Mouse (Mus musculus): Measurements from ENCODE around the gene Stk17b. TPM values are rescaled to one million over a fixed set of nuclear protein-coding genes. Genes with fewer than 3 reads are reported as not detected.
A peak's percentile ranks its signal among the peaks of the same experiment; 100 is the strongest.
"Not testable (repeated sequence)": the region's sequence is repeated elsewhere in the genome, so short reads cannot be mapped to it uniquely, and the experiment has no call there.

Stk17b gene
- total and polyA plus RNA-seq, 3 experiments = 6.4 to 8.0 TPM; not detected in 1

DNA sequence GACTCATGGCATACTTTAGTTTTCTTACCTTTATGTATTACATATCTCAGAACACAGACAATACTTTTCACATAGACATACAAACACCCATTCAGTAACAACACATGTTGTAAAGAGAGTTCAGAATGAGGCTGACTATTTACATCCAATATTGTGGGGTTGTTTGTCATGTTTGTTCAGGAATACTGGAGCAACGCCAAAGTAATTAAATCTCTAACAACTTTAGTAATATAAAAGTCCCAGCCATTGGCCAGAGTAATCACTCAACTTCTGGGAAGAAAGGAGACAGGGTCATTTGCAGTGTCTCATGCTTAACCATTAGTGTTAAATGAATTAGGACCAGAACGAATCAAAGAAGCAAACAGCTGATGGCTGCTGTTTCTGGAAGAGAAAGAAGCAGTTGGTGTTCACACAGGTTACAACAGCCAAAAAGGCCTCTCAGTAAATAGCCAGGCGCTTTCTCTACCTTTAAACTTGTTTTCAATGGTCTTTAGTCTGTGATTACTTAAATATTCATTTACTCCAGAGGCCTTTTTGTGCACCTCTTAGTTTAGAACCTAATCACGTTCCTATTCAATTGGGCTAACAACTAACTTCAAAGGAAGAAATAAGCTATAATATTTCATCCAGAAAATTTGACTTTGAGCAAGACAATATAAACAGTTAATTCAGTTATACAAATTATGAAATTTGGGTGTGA is 44.8 kb downstream of the Stk17b start:
- not testable (repeated sequence) for DNase-seq (ENCODE audit: low read depth, low spot score); H3K79me2 ChIP-seq (ENCODE audit: control insufficient read depth, insufficient read depth, low read length, poor library complexity); H3K36me3 ChIP-seq (ENCODE audit: control insufficient read depth in 1 of 2, insufficient read depth in 2 of 2, low read length in 2 of 2)

DNA sequence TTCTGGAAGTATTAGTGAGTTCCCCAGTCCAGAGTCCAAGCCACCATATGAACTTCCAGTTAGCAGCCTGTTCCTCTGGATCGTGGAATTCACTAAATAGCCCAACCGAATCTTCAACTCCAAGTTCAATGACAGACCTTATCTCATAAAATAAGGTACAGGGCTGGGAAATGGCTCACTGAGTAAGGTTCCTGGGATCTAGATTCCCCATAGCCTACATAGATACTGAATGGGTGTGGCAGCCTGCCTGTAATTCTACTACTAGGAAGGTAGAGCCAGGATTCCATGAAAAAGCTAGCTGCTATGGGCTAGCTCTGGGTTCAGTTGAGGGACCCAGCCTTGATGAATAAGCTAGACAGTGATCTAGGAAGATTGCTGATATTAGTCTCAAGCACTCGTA is 48.4 kb downstream of the Stk17b start:
- Histone ChIP-seq H3K36me3 (ENCODE audit: control insufficient read depth in 1 of 2, insufficient read depth in 2 of 2, low read length in 2 of 2) (no peaks in the 10 kb centered on the region), H3K27ac (ENCODE audit: control insufficient read depth, low read depth, low read length) (no peak overlapping the region), H3K9me3 (replicated peaks; ENCODE audit: insufficient read depth, low read length) (no peaks in the 10 kb centered on the region), H3K27me3 (ENCODE audit: control insufficient read depth in 1 of 2, insufficient read depth in 2 of 2, low read length in 2 of 2) (no peaks in the 10 kb centered on the region), H3K9ac (ENCODE audit: control insufficient read depth, low read depth, low read length, poor library complexity, severe bottlenecking) (no peak overlapping the region), H3K4me3 (ENCODE audit: control insufficient read depth in 1 of 2, insufficient read depth in 1 of 2, low read depth in 2 of 2, low read length in 2 of 2) (no peak overlapping the region), H3K4me1 (ENCODE audit: control insufficient read depth in 1 of 2, insufficient read depth in 2 of 2, low read length in 2 of 2) (no peaks in the 10 kb centered on the region), H3K79me2 (ENCODE audit: control insufficient read depth, insufficient read depth, low read length, poor library complexity) (no peaks in the 10 kb centered on the region)
- TF ChIP-seq RCOR1 (IDR thresholded peaks at IDR 0.05; ENCODE audit: low read depth, low read length) = no peak
- DNase-seq (ENCODE audit: low read depth, low spot score) = no peak

More for the DNA sequence above, 44.8 kb downstream of the Stk17b start:
- not testable (repeated sequence) for H3K27ac ChIP-seq (ENCODE audit: control insufficient read depth, low read depth, low read length); H3K4me1 ChIP-seq (ENCODE audit: control insufficient read depth in 1 of 2, insufficient read depth in 2 of 2, low read length in 2 of 2); H3K27me3 ChIP-seq (ENCODE audit: control insufficient read depth in 1 of 2, insufficient read depth in 2 of 2, low read length in 2 of 2); H3K4me3 ChIP-seq (ENCODE audit: control insufficient read depth in 1 of 2, insufficient read depth in 1 of 2, low read depth in 2 of 2, low read length in 2 of 2); H3K9ac ChIP-seq (ENCODE audit: control insufficient read depth, low read depth, low read length, poor library complexity, severe bottlenecking); H3K9me3 ChIP-seq (replicated peaks; ENCODE audit: insufficient read depth, low read length)

DNA sequence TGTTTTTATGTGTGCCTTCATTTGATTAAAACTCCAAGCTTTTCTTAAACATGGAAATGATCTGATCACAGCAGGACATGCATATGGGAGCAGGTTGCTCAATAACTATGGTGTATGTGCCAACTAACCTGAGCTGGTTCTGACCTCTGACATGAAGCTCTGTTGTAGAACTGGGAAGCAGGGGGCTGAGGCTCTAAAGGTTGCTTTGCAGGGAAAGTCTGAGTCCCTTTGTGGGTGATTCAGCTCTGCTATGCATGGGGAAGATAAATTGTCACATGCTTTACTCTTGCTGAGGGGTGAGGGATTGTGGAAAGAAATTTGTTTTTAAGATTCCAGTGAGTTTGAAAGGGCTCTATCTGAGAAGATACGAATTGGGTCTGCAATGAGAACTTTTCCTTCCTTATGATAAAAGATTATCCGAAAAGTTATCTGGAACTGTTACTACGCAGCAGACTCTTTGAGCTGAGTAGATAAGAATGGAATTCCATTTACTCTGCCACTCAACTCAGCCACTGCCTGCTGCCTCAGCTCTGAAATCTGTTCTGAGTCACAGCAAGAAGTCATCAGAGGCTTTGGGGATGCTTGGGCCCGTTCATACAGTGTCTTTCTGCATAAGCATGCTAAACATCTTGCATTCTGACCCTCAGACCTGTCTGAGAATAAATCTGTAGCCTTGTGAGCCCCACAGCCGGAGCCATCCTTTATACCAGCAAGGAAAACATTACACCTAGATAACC is 56.4 kb downstream of the Stk17b start:
- no peak for DNase-seq (ENCODE audit: low read depth, low spot score)
- TF ChIP-seq ZMIZ1 (IDR thresholded peaks at IDR 0.05; ENCODE audit: low read depth, low read length) (no peak), GATA1 (IDR thresholded peaks at IDR 0.05; ENCODE audit: low read depth, low read length) (0 out of 2 replicates have a peak, but pooled peaks have one; percentile 14)
- Histone ChIP-seq H3K36me3 (ENCODE audit: control insufficient read depth in 1 of 2, insufficient read depth in 2 of 2, low read length in 2 of 2) (no peaks in the 10 kb centered on the region), H3K4me3 (ENCODE audit: control insufficient read depth in 1 of 2, insufficient read depth in 1 of 2, low read depth in 2 of 2, low read length in 2 of 2) (no peak overlapping the region), H3K9ac (ENCODE audit: control insufficient read depth, low read depth, low read length, poor library complexity, severe bottlenecking) (no peak overlapping the region), H3K27ac (ENCODE audit: control insufficient read depth, low read depth, low read length) (no peak overlapping the region), H3K9me3 (replicated peaks; ENCODE audit: insufficient read depth, low read length) (no peaks in the 10 kb centered on the region), H3K4me1 (ENCODE audit: control insufficient read depth in 1 of 2, insufficient read depth in 2 of 2, low read length in 2 of 2) (no peaks in the 10 kb centered on the region), H3K27me3 (ENCODE audit: control insufficient read depth in 1 of 2, insufficient read depth in 2 of 2, low read length in 2 of 2) (no peaks in the 10 kb centered on the region), H3K79me2 (ENCODE audit: control insufficient read depth, insufficient read depth, low read length, poor library complexity) (no peaks in the 10 kb centered on the region)

DNA sequence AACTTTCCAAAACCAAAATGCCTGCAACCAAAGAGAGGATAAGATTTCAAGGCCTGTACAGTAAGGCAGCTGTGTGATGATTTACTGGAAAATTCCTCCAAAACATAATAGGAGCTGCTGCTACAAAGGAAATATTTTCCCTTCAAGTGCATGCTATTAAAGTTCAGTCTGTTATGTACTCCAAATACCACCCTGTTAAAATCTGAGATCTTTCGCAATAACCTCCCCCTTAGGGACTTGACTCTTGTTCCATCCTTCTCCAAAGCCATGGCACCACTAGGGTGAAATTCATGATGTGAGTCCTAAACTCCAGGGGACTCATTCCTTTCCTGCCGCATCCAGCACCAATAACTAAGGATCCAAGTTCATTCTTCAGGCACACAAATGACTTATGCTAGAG is 58.1 kb downstream of the Stk17b start:
- H3K9ac ChIP-seq (ENCODE audit: control insufficient read depth, low read depth, low read length, poor library complexity, severe bottlenecking) = no peak overlapping the region
- no peak for DNase-seq (ENCODE audit: low read depth, low spot score)
- H3K36me3 ChIP-seq (ENCODE audit: control insufficient read depth in 1 of 2, insufficient read depth in 2 of 2, low read length in 2 of 2) = no peaks in the 10 kb centered on the region
- no peaks in the 10 kb centered on the region for H3K79me2 ChIP-seq (ENCODE audit: control insufficient read depth, insufficient read depth, low read length, poor library complexity)
- no peaks in the 10 kb centered on the region for H3K4me1 ChIP-seq (ENCODE audit: control insufficient read depth in 1 of 2, insufficient read depth in 2 of 2, low read length in 2 of 2)
- TF ChIP-seq NRF1 (IDR thresholded peaks at IDR 0.05; ENCODE audit: insufficient read depth, low read depth, low read length, poor library complexity, severe bottlenecking) (no peak), RAD21 (IDR thresholded peaks at IDR 0.05; ENCODE audit: low read depth, low read length) (no peak), NELFE (IDR thresholded peaks at IDR 0.05; ENCODE audit: low read depth, low read length) (no peak), ZMIZ1 (IDR thresholded peaks at IDR 0.05; ENCODE audit: low read depth, low read length) (no peak), TAL1 (IDR thresholded peaks at IDR 0.05; ENCODE audit: low read length) (no peak), POLR2AphosphoS2 (IDR thresholded peaks at IDR 0.05; ENCODE audit: low read length) (no peak)
- H3K27ac ChIP-seq (ENCODE audit: control insufficient read depth, low read depth, low read length) = no peak overlapping the region
- no peak overlapping the region for H3K4me3 ChIP-seq (ENCODE audit: control insufficient read depth in 1 of 2, insufficient read depth in 1 of 2, low read depth in 2 of 2, low read length in 2 of 2)
- H3K9me3 ChIP-seq (replicated peaks; ENCODE audit: insufficient read depth, low read length) = no peaks in the 10 kb centered on the region
- H3K27me3 ChIP-seq (ENCODE audit: control insufficient read depth in 1 of 2, insufficient read depth in 2 of 2, low read length in 2 of 2) = no peaks in the 10 kb centered on the region
